Mouse (Mus musculus): ENCODE data around the gene Cltb.

Gene Cltb

DNA sequence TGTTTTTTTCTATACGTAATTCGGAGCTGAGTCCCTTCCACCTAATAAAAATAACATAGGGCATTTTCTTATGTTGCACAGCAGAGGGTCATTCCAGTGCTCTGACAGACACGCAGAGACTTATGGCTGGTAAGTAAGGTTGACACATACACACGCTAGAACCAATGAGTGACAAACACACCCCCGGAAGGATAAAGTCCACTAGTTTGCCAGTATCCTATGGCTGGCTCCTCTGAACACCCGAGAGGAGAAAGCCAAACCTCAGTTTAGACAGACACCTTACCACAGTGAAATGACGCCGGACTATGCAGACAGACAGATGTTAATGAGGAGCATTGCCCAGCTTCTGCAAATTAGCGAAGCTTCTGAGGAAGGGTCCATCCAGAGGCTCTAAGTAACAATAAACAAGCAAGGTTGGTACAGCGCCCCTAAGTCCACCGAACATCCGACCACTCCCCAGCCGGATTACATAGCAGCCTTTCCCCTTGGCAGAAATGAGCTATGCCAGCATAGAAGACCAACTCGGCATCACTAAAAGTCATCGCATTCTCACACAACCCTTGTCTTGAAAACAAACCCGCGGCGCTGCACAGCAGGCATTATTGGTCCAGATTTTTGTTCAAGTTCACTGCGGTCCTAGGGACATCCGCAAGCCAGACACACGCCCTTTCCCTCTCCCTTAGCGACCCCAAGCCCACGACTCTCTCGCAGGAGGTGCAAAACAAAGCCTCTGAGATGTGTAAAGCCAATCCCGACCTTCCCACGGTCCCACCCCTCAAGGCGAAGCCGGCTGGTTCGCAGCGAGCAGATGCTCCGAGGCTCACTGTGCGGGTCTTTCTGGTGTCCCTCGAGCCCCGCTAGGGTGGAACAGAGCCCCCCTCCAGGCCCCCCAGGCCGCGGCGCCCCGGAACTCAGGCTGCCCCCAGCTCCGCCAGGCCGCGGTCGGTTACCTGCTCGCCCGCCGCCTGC is 46.6 kb downstream of the Cltb start:
- DNase-seq (ENCODE audit: low spot score in 2 of 2) = no peak

DNA sequence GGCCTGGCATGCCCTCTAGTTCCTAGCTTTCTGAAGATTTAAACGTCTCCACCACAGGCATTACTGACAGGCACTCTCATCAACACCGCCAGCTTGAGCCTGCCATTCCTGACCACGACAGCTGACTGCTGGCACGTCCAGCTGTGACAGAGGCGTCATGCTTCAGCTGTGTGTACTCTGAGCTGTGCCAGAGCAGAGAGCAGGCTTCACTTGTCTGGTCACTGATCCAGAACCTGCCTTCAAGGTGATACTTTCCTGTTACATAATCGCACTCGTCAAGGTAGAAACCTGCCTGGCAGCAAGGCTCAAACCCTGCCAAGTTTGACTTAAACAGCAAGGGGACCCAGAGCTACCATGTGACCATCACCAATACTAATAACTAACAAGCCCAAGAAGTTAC is 48.6 kb downstream of the Cltb start:
- DNase-seq (ENCODE audit: low spot score in 2 of 2) = no peak

DNA sequence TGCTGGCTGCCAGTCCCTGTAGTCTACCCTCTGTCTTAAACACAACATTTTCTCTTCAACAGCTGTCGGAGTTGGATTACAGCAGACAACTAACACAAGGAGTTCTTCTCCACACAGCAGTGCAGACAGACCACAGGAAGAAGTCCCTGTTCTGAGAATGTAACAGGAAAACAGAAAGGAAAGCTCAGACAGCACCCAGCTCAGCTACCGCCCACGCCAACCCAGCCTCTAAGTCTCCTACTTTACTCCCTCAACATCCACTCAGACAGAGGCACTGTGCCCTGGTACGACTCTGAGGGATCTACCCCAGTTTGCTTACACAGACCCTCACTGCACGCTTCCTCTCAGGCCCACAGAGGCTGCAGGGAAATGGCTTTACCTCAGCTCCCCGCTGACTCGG is 50.5 kb downstream of the Cltb start:
- peak in 1 of 2 experiments; percentile 46 for DNase-seq (ENCODE audit: low spot score in 2 of 2)

DNA sequence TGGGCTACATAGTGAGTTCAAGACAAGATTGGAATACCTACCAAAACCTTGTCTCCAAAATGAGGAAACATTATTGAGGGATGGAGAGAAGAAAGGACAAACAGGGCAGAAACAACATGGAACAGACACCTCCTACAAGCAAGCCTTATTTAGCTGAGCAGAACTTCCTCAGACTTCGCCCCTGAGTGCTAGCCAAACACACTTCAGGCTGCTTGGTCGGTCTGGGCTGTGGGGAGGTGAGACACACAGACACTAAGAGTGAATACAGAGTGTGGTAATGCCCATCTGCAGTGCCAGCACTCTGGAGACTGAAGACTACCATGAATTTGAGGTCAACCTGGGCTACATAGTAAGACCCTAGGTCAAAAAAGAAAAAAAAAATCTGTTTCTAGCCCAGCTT is 51.5 kb downstream of the Cltb start:
- DNase-seq (ENCODE audit: low spot score in 2 of 2) = no peak

DNA sequence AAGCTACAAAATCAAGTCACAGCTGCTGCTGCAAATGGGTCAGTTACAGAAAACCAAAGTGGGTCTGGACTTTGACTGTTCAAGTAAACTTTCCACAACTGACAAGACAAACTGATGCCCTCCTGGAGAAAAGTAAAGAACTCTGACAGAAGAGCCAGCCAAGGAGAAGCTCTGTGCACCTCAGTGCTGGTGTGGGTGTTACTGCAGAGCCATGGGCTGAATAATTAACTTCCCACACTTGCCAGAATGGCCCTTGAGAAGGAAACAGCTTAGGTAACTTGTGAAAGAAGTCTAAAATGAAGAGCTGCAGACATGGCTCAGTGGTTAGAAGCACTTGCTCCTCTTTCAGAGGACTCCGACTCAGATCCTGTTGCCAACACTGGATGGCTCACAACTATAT is 53.5 kb downstream of the Cltb start:
- no peak for DNase-seq (ENCODE audit: low spot score in 2 of 2)

DNA sequence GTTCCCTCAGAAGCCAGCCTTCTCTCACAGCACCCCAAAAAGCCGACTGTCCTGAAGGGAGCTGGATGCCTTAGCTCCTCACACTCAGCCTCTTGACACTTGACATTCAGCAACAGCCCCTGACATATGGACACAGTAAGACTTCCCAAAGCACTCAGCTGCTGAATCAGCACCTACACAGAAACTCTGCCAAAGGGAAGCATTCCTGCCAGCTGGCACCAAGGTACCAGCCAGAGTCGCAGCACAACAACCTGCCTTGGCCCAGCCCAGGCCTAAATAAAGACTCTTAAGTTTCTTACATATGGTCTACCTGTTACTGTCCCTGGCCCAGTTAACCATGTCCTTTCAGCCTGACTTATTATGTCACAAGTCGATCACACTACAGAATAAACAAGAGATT is 54.3 kb downstream of the Cltb start:
- DNase-seq (ENCODE audit: low spot score in 2 of 2) = peak in 1 of 2 experiments; percentile 43

DNA sequence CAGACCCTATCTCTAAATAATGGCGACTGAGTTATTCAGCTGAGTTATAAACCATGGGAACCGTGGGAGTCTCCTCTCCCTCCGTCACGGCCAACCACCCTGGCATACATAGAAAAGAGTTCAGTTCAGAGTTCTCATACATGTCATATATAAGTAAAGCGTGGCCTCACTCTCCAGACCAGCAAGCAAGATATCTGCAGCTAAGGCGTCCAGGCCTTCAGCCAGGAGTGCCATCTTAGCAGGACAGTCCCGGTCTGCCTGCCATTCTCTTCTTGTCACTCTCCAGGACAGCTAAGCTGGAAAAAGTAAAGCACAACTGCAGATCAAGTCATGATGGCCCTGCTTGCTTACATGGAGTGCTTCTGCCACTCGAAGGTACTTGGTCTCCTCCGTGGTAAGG is 55.0 kb downstream of the Cltb start:
- no peak for DNase-seq (ENCODE audit: low spot score in 2 of 2)

DNA sequence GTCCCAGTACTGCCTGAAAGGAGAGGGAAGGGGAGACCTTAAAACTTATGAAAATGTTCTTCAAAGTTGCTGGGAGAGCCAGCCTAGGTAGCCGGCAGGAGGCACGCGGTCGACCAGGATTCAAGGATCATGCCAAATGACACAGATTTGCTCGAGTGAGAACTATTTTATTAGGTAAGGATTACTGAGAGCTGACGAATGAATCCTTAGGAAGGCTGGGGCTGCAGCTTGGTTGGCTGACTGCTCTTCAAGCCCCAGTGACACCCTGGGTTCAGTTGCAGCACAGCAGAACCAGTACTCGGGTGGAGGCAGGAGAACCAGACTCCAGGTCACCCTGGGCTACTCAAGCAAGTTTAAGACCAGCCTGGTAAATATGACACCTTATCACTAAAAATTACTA is 63.1 kb downstream of the Cltb start:
- no peak for DNase-seq (ENCODE audit: low spot score in 2 of 2)

Measured in left cerebral cortex, adult 9 months (tissue).